Mouse (Mus musculus): ENCODE results near the gene Eef1akmt2. TPM values are rescaled to one million over a fixed set of nuclear protein-coding genes. Genes with fewer than 3 reads are reported as not detected.

Eef1akmt2 gene
- total RNA-seq, 1 experiment from 2014 or later = 53.4 TPM

DNA sequence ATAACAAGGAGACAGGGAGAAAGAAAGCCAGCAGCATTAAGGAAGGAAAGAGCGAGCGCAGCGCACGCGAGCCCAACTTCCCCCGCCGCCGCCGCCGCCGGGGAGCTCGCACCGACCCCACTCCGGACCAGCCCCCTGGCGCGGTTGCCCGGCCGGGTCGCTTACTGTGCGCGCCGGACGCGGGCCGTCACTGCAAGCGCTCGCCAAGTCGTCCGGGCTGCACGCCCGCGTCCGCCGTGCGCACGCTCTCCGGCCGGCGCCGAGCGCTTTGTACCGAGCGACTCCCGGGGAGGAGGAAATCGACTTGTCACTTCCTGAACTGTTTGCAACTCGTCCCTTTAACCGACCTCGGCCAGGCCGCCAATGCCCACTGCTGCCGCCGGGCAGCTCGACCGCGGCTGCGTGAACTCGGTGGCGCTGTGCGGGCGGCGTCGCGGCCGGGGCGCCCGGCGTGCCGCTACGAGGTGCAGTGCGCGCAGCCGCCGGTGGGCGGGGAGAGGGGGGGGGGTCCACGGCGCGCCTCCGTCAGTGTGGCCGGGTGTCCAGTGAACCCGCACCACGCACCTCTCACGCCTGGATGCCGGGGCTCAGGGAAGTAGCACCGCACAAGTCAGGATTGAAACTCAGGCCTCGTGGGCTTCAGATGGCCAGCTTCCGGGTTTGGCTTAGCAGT, 38.9 kb downstream of the Eef1akmt2 start, which contains the start of gene Fam53b:
Gene Fam53b, minus strand, starts transcription at position 471 of the 673 bp plus-strand sequence.
- 0 out of 2 replicates have a peak, but pooled peaks have one; percentile 34 for ATAC-seq (replicated peaks; ENCODE audit: insufficient number of reproducible peaks, low FRiP score, low TSS enrichment, poor library complexity, severe bottlenecking)

DNA sequence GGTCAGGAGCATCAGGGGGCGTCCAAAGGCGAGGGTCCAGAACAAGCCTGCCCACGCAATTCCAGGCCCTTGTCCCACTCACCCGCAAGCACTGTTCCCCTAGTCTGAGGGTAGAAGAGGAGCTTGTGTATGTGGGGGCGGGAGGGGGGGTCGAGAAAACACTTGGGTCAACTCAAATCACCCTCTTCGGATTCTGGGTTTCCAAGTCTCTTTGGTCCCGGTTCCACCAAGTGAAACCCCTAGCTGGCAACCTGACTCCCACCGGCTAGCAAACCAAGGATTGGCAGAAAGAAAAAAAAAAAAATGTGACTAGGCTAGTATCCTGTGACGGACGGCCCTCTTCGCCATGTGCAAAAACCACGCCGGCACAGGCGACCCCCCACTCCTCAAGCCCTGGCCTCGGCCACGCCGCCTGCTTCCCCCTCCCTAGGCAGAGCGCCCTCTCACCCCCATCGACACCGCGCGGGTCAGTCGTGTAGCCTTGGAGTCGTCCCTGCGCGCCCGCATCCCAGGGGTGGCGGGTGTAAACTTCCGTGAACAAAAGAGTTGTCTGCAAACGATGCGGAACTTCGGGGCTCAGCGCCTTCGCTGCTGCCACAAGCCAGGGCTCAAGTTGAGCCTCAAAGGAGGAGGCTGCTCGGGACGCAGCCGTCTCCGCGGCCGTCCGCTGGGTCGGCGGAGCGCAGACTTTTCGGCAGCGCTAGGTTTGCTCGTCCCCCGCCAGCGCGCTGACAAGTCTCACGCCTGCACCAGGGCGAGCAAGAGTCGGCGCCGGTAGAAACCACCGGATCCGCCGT, 39.7 kb downstream of the Eef1akmt2 start:
- ATAC-seq (replicated peaks; ENCODE audit: insufficient number of reproducible peaks, low FRiP score, low TSS enrichment, poor library complexity, severe bottlenecking) = peak; percentile 28

DNA sequence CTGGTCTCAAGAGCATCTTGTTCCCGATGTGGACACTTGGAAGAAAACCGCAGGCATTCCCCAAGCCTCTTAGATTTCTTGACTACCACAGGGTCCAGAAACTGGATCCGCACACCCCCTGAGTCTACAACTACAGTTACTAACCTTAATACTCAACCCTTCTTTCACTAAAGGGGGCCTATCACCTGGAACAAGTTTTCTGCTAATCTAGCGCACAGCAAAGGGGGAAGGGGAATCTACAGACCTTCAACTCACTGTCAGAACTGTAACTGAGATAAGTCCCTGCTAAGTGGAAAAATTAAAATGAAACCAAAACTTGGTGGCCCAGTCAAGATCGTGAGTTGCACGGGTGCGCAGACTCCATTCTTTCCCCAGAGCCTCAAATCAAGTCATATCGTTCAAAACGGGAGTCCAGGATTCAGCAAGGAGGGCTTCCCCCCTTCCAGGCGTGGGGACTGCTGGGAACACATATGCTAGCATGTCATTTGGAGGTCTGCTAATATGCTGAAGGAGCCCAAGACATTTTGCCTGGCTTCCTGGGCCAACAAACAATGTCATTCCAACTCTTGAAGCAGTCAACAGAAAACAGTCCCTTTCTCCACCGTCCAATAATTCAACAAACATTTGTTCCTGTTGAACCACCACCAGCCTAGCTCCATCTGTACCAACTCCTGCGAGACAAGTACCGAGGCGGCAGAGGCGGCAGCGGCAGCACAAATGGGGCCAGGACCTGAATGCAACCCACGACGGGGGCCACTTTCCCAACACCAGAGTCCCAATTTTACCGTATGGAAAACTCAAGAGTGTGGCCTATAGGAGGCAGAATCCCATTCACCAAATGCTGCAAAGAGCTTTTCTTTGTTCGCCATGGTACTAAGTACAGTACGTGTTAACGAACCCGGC, 40.5 kb downstream of the Eef1akmt2 start:
- no peak for ATAC-seq (replicated peaks; ENCODE audit: insufficient number of reproducible peaks, low FRiP score, low TSS enrichment, poor library complexity, severe bottlenecking)

DNA sequence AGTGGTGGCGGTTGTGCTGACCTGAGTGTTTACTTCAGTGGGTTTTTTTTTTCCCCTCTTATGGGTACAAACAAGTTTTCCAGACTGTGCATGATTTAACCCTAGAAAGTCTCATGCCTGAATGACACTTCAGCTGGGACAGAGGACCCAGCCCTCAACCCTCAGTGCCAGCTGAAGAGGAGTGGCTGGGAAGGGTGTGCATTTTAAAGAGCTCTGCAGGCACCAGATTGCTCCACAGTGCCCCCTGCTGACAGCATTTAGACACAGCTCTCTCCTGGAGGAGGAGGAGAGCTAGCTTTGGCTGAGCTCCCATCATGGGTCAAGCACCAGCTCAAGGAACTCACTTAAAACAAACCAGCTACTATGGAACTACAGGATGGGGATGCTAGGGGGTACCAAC, 41.6 kb downstream of the Eef1akmt2 start:
- ATAC-seq (replicated peaks; ENCODE audit: insufficient number of reproducible peaks, low FRiP score, low TSS enrichment, poor library complexity, severe bottlenecking) = peak; percentile 77

DNA sequence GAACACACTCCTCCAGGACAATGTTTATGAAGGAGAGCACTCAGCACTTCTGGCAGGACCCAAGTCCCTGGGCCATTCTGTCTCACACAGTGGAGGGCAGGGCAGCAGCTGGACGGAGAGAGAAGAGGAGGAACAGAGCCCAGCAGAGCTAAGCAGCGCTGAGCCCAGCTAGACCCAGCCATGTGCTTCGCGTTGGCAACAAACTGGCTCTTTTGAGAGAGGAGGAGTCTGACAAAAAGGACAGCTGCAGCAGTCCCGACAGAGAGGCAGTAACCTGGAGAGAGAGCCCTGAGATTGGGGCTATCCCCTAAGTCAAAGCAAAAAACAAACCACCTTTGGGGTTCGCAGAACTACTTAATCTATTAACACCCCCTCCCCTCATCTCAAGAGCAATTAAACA, 42.1 kb downstream of the Eef1akmt2 start:
- no peak for ATAC-seq (replicated peaks; ENCODE audit: insufficient number of reproducible peaks, low FRiP score, low TSS enrichment, poor library complexity, severe bottlenecking)

DNA sequence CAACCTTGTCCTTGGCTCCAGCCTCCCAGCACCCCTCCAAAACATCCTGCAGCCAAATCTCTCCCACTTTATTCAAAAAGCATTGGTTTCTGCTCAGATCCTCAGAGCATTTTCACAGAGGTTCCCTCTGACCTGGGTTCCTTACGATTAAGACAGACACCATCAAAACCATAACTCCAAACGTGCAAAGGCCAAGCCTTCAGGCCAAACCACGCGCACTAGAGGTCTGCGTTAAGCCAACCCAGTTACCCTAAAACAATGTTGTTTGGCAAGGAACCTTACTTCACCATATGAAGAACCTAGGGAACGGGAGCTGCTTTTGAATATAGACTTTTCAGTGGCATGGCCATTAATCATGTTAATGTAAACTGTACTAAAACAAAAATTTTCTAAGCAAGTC, 42.8 kb downstream of the Eef1akmt2 start:
- no peak for ATAC-seq (replicated peaks; ENCODE audit: insufficient number of reproducible peaks, low FRiP score, low TSS enrichment, poor library complexity, severe bottlenecking)

DNA sequence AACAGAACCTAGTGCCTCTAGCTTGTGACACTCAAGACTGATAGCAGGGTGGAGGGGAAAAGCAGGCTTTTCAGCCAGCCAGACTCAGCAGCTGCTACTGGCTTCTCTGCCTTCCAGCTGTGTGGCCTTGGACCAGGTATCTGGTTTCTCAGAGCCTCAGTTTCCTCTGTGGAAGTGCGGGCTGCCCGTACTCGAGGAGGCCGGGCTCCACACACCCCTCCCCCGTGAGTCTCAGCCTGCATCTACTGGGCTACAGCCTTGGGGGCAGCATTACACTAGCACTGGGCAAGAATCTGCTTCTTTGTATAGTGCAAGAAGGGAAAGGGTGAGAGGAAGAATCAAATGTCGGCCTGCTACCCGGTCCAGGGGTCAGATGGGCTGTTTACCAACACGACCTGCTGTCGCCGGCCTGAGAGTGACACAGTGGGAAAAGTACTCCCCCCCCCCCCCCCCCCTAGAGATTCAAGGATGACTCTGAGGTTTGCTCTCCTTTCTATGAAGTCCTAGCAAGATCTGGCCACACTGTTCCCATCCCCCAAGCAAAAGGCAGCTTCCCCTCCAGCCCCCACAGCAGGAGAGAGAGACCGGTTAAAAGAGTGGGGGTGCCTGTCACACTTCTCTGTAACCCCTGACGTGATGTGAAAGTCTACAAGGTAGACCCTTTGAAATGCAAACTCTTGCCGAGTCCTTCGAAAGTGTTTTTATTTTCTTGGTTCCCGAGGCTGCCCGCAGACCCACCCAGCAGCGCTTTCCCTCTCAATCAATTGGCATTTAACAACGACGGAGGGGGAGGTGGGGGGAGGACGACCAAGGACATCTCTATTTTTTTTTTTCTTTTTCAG, 43.4 kb downstream of the Eef1akmt2 start:
- no peak for ATAC-seq (replicated peaks; ENCODE audit: insufficient number of reproducible peaks, low FRiP score, low TSS enrichment, poor library complexity, severe bottlenecking)

DNA sequence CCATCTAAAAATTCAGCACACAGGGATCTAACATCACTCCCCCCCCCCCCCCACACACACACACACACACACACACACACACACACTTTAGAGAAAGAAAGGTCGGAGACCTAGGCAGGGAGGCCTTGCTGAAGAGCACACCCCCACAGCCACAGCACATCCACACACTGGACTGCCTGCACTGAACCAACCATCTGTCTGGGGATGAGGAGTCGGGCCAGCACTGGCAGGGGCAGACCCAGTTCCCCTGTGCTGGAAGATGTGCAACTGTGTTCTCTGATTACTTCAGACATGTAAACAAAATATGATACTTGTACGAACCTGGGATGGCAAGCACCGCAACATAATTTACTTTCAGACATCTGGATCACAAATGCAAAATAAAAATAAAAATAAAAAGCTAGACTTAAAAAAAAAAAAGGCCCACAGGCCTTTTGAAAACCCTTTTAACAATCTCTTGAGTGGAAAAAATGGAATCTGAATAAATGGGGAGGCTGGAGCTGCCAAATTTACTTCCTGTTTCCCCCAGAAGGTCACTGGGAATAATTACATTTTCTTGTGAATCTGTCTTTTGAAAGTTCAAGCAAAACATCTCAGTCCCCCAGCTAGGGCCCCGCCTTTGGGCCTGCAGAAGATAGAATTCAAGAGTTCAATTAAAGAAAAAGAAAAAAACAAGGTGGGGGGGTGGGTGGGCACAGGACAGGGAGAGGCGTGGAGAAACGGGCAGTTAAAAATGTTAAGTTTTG, 44.2 kb downstream of the Eef1akmt2 start:
- ATAC-seq (replicated peaks; ENCODE audit: insufficient number of reproducible peaks, low FRiP score, low TSS enrichment, poor library complexity, severe bottlenecking) = no peak

DNA sequence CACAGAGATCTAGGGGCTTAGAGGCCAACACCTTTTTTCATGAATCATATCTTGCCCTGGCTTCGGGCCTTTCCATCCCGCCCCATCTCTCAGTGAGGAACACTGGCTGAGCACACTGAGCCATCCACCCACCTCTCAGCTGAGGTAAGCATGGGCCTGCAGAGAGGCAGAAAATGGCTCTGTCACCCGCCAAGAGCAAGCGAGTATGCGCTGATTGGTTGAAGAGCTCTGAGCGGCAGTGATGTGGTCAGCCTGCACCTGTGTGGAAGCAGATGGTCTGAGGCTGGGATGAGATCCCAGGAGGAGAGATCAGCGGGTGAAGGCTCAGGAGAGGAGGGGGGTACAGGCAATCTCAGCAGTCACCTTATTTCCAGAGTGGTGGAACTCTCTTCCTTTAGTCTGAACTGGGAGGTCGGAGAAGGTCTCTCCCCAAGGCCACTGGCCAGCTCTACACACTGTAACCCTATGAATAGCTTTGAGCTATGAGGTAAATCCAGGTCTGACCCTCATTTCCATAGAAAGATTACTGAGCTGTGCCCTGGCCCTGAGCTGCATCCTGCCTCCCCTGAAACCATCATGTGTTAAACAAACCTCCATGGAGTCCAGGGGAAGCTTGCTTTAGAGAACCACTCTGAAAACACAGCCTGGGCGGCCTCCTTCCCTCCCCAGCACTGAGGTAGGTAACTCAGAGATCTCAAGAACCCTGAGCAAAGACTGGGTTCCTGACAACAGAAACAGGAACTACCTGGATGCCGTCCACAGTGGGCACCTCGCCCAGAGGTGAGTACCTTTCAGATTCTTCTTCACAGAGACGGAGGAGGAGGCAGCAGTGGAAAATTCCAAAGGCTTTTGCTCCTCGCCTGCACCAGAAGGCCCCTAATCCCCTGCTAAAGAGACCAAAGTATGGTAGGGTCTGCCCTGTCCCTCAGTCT, 45.3 kb downstream of the Eef1akmt2 start:
- no peak for ATAC-seq (replicated peaks; ENCODE audit: insufficient number of reproducible peaks, low FRiP score, low TSS enrichment, poor library complexity, severe bottlenecking)

DNA sequence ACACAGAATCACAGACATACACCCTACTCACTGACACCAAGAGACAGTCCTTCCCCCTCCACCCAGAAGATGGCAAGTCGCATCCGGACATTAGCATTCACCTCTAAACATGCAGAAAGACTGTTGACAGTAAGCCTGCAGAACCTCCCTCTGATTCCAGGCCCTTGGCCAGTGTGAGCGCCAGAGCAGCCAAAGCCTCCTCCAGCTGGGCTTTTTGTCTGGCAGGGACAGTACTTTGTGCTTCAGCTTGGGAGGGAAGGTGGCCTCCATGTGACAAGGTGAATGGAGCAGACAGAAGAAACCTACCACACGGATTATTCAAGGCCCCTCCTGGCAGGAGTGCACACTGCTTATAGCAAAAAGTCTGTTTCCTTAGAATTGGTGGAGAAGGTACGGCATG, 46.2 kb downstream of the Eef1akmt2 start:
- ATAC-seq (replicated peaks; ENCODE audit: insufficient number of reproducible peaks, low FRiP score, low TSS enrichment, poor library complexity, severe bottlenecking) = no peak

DNA sequence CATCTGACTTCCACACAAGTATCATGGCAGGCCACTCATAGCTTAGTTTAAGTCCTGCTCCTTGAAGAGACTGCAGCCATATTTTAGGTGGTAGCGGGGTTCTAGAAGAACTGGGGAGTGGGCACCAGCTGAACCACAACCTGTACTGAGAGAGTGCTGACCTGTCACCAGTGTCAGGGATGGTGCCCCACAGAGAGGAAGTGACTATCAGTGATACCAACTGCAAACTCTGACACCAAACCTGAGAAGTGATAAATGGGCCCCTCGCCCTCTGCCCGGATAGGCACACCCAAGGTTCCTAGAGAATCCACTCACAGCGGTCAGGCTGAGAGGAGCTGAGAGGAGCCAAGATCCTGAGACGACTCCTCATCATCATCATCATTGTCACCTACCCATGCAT, 47.5 kb downstream of the Eef1akmt2 start:
- no peak for ATAC-seq (replicated peaks; ENCODE audit: insufficient number of reproducible peaks, low FRiP score, low TSS enrichment, poor library complexity, severe bottlenecking)

DNA sequence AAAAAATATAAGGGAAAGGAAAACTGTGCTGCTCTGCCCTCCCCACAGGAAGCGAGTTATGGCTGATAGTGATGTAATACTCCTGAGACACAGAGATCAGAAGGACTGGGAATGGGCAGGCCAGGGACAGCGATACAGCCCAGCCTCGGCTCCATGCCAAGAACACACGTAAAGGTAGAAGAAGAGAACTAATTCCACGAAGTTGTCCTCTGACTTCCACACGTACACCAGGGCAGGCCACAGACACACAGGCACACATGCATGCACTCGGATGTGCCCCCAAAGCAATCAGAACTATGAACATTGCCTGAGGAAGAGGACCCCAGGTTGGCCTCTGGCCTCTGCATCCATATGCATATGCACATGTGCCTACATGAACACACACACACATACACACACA, 48.0 kb downstream of the Eef1akmt2 start:
- no peak for ATAC-seq (replicated peaks; ENCODE audit: insufficient number of reproducible peaks, low FRiP score, low TSS enrichment, poor library complexity, severe bottlenecking)

DNA sequence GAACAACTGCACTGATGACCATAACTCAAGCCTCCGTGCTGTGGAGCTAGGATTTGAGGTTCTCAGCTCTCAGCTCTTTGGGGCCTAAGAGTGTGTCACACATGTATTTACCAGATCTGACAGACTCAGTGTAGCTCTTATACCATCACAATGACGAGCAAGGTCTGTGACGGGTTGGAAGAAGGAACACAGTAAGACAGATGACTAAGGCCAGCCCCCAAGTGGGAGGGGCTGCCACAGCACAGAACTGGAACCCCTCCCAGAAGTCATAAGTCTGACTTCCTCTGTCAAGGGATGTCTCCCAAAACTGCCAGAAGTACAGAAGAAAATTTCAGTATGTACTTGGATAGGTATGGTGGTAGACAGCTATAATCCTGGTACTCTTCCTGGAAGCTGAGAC, 48.5 kb downstream of the Eef1akmt2 start:
- ATAC-seq (replicated peaks; ENCODE audit: insufficient number of reproducible peaks, low FRiP score, low TSS enrichment, poor library complexity, severe bottlenecking) = peak; percentile 82

DNA sequence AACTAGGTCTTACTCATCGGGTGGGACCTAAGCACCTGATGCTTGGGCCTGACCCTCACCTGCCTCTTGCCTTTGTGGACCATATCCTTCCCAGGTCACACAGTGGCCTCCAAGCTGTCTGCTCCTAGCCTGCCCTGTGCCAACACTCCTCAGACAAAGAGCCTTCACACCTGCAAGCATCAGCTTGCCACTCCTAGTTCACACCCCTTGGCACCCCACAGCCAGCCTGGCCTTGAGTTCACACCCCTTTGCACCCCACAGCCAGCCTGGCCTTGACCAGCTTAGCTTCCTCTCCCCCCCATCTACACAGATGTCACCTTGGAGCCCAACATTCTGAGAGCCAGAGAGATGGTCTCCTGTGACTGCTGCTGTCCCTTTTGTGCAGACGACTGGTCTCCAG, 49.1 kb downstream of the Eef1akmt2 start:
- ATAC-seq (replicated peaks; ENCODE audit: insufficient number of reproducible peaks, low FRiP score, low TSS enrichment, poor library complexity, severe bottlenecking) = 0 out of 2 replicates have a peak, but pooled peaks have one; percentile 28

DNA sequence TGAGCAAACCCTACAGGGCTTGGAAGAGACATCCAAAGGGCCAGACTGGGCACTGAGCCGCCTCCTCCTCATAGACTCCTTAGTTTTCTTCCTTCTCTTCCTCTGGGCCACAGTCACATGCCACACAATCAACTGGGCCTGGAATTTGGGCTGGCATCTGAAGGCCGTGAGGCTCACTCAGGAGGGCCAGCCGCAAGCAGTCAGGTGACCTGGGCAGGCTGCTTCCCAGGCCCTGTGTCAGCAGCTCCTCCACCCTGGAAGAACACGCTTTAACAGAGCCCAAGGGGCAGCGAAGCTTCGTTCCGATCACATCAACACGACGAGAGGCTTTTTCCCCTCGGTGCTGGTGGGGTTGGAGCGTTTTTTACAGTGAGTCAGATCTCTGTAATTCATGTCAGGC, 49.8 kb downstream of the Eef1akmt2 start:
- no peak for ATAC-seq (replicated peaks; ENCODE audit: insufficient number of reproducible peaks, low FRiP score, low TSS enrichment, poor library complexity, severe bottlenecking)

DNA sequence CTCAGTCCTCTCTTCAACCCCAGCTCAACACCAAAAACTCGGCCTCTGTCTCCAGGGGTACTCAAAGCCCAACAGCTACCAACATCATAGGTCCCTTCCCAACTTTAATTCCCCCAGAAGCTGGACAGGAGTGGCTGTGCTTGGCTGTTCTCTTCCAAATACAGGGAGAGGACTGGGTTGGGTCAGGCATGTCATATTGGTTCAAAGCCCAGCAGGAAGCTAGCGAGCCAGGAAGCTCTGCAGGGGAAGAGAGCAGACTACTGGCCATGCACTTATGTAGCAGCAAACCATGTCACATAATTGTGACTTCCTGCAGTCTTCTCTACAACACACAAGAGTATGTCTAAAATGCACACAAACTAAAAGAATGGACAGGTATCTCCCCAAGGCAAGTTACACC, 50.4 kb downstream of the Eef1akmt2 start:
- ATAC-seq (replicated peaks; ENCODE audit: insufficient number of reproducible peaks, low FRiP score, low TSS enrichment, poor library complexity, severe bottlenecking) = no peak

DNA sequence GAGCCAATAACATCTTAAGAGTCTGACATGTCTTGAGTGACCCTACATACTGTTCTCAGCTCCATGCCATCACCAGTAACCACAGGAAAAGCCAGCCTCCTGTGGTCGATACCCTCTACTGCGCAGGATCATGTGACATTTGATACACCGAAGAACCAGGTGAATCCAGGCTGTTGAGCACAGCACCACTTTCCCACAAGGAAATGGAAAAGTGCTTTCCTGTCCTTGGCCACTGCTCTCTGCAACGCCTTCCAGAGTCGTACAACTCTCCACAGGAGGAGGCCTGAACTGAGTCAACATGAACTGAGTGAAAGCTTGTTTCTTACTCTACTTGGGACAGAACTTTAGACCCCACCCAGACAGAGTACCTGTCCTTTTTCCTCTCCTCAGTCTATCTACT, 51.0 kb downstream of the Eef1akmt2 start:
- ATAC-seq (replicated peaks; ENCODE audit: insufficient number of reproducible peaks, low FRiP score, low TSS enrichment, poor library complexity, severe bottlenecking) = no peak
